Mouse (Mus musculus) intestine, embryonic 14.5 days (tissue): Measurements from ENCODE around the gene Wrap53. TPM values are rescaled to one million over a fixed set of nuclear protein-coding genes. Genes with fewer than 3 reads are reported as not detected.

ENCODE experiments used
- ATAC-seq: fragments of 200-750 bp; cut with Nextera tagmentation; replicated peaks from 2 replicates; pipeline ENCODE4 v1.8.0; 2017; ENCODE audit warnings: low read depth, moderate number of reproducible peaks, moderate TSS enrichment, moderate library complexity; ENCODE audit not compliant: low FRiP score, low TSS enrichment
- DNase-seq: peaks from one replicate; pipeline ENCODE4 v3.0.0-alpha.2; 2018; ENCODE audit warnings: low spot score
- H3K27ac ChIP-seq: fragments of 300-500 bp; sonication (generic); 2 replicates; pipeline ENCODE4 v1.5.1; 2014; ENCODE audit warnings: low read depth, mild to moderate bottlenecking, control low read depth
- H3K27me3 ChIP-seq: fragments of 300-500 bp; sonication (generic); replicated peaks from 2 replicates; pipeline ENCODE4 v1.6.1; 2014; ENCODE audit warnings: low read length, control low read depth; ENCODE audit not compliant: control insufficient read depth, insufficient read depth
- H3K36me3 ChIP-seq: fragments of 300-500 bp; sonication (generic); 2 replicates; pipeline ENCODE4 v1.6.1; 2014; ENCODE audit warnings: low read length, control low read depth; ENCODE audit not compliant: control insufficient read depth, insufficient read depth
- H3K4me1 ChIP-seq: fragments of 300-500 bp; sonication (generic); replicated peaks from 2 replicates; pipeline ENCODE4 v1.6.1; 2014; ENCODE audit warnings: low read length, control low read depth, mixed read lengths; ENCODE audit not compliant: control insufficient read depth, insufficient read depth
- H3K4me2 ChIP-seq: fragments of 300-500 bp; sonication (generic); 2 replicates; pipeline ENCODE4 v1.6.1; 2014; ENCODE audit warnings: low read length
- H3K4me3 ChIP-seq: fragments of 300-500 bp; sonication (generic); 2 replicates; pipeline ENCODE4 v1.5.1; 2014; ENCODE audit warnings: low read depth, low read length, control low read depth, mixed read lengths
- H3K9ac ChIP-seq: fragments of 300-500 bp; sonication (generic); 2 replicates; pipeline ENCODE4 v1.6.1; 2014; ENCODE audit warnings: mild to moderate bottlenecking, low read length
- H3K9me3 ChIP-seq: fragments of 300-500 bp; sonication (generic); 2 replicates; pipeline ENCODE4 v1.6.1; 2016; ENCODE audit warnings: low read length, control low read depth; ENCODE audit not compliant: control insufficient read depth
- WGBS: fragments of 180-500 bp; shearing (Covaris S2); extraction: QIAGEN DNeasy Blood & Tissue Kit; methylation state at CpG from one replicate; pipeline ENCODE4 v1.1.7; 2014; 5-methylcytosine and 5-hydroxymethylcytosine counted together
- polyA plus RNA-seq: library from polyadenylated mRNA; unstranded; fragments of >200 nt; fragmentation: Nextera tagmentation; extraction: Ambion mirVana; gene quantifications from 2 replicates; pipeline ENCODE4 v1.2.1, GENCODE M21; 2014

The Wrap53 gene
- polyA plus RNA-seq, 1 experiment from 2014 or later, result 26.8 TPM

DNA sequence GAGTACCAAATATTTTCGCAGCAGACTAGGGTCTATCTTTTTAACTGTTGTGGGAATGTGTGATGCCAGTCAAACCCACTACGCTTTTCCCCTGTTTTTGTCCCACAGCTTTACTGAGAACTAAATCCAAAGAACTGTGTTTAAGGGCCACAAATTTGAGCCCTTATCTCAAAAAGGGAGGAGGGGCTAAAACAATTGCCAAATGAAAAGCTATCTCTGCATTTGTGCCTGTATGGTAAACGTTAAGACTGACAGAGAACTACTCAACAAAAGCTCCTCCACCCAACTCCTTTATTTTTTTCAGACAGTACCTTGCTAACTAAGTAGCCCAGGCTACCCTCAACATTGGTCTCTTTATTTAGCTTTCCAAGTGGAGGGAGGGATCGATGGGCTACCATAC is 12.7 kb upstream of the Wrap53 start:
- no peak overlapping the region for H3K4me3 ChIP-seq
- H3K4me2 ChIP-seq, result no peak overlapping the region
- DNase-seq, result no peak
- H3K27me3 ChIP-seq, result no peaks in the 10 kb centered on the region
- H3K4me1 ChIP-seq, result no peaks in the 10 kb centered on the region
- H3K9me3 ChIP-seq, result no peaks in the 10 kb centered on the region
- no peak overlapping the region for H3K9ac ChIP-seq
- no peak overlapping the region for H3K27ac ChIP-seq
- no peak for ATAC-seq
- peaks cover 60% of the 10 kb centered on the region for H3K36me3 ChIP-seq
- 93% methylated on average over 4 of the region's 4 CpGs for WGBS

DNA sequence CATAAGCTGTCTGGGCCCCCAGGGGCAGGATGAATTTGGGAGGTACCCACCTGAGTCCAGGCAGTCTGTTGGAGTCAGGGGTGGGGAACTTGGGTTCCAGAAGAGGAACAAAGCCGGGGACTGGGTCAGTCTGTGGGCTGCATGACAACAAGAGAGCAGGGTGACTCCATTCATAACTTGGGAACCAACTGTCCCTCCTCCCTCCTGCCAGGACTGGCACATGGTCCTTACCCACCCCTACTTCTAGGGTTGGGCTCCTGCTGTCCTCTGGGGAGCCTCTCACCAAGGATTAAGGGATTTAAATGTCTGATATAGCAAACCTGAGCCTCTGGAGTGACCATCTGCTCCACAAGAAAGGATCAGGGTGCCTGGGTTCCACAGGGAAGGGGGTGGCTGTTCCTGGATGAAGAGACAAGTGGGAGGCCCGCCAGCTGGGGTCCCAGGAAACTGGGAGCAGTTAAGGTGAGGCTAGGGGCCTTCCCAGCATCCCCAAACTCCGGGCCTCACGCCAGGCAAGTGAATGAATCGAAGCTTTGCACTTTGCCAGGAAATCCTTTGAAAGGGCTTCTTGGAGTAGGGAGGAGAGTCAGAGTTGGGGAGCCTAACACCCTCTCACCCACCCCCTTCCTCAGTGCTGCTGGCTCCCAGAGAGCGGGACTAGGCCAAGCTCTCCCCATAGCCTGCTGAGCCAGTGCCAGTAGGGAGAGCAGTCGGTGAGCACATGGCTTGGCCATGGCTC is 12.0 kb upstream of the Wrap53 start:
- H3K27ac ChIP-seq, result no peak overlapping the region
- H3K9ac ChIP-seq, result no peak overlapping the region
- no peak overlapping the region for H3K4me2 ChIP-seq
- H3K9me3 ChIP-seq, result no peaks in the 10 kb centered on the region
- 84% methylated on average over 7 of the region's 7 CpGs for WGBS
- H3K36me3 ChIP-seq, result peaks cover 68% of the 10 kb centered on the region
- DNase-seq (no peak), ATAC-seq (no peak)
- H3K4me3 ChIP-seq, result no peak overlapping the region
- H3K4me1 ChIP-seq, result no peaks in the 10 kb centered on the region
- H3K27me3 ChIP-seq, result no peaks in the 10 kb centered on the region

DNA sequence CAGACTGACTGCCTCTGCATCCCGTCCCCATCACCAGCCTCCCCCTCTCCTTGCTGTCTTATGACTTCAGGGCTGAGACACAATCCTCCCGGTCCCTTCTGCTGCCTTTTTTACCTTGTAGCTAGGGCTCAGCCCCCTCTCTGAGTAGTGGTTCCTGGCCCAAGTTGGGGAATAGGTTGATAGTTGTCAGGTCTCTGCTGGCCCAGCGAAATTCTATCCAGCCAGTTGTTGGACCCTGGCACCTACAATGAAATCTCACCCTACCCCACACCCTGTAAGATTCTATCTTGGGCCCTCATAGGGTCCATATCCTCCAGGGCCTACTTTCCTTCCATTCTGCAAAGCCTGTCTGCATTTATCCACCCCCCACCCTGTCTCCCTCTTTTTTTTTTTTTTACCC is 11.4 kb upstream of the Wrap53 start:
- Histone ChIP-seq H3K36me3 (peaks cover 74% of the 10 kb centered on the region), H3K9ac (no peak overlapping the region)

DNA sequence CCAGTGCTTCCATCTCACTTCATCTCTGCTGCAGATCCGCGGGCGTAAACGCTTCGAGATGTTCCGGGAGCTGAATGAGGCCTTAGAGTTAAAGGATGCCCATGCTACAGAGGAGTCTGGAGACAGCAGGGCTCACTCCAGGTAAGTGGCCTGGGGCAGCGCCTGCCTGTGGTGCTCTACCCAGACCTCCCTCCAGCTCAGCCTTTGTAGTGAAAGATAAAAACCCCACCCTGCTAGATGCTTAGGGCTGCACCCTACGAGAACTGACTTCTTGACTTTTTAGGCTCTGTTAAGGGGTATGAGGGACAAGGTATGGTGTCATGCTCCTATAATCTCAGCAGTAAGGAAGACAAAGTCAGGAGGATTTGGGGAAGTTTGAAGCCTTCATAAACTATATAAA is 10.6 kb upstream of the Wrap53 start:
- Histone ChIP-seq H3K4me1 (no peaks in the 10 kb centered on the region), H3K27me3 (no peaks in the 10 kb centered on the region), H3K36me3 (peaks cover 74% of the 10 kb centered on the region), H3K4me2 (no peak overlapping the region), H3K9me3 (no peaks in the 10 kb centered on the region), H3K9ac (no peak overlapping the region), H3K4me3 (no peak overlapping the region), H3K27ac (no peak overlapping the region)
- no peak for ATAC-seq
- 94% methylated on average over 8 of the region's 8 CpGs for WGBS
- no peak for DNase-seq

More for the DNA sequence above, 11.4 kb upstream of the Wrap53 start:
- Histone ChIP-seq H3K27ac (no peak overlapping the region), H3K4me3 (no peak overlapping the region), H3K9me3 (no peaks in the 10 kb centered on the region), H3K4me2 (no peak overlapping the region), H3K27me3 (no peaks in the 10 kb centered on the region), H3K4me1 (no peaks in the 10 kb centered on the region)
- no peak for ATAC-seq
- no peak for DNase-seq
- WGBS, result 92% methylated on average over 3 of the region's 3 CpGs

DNA sequence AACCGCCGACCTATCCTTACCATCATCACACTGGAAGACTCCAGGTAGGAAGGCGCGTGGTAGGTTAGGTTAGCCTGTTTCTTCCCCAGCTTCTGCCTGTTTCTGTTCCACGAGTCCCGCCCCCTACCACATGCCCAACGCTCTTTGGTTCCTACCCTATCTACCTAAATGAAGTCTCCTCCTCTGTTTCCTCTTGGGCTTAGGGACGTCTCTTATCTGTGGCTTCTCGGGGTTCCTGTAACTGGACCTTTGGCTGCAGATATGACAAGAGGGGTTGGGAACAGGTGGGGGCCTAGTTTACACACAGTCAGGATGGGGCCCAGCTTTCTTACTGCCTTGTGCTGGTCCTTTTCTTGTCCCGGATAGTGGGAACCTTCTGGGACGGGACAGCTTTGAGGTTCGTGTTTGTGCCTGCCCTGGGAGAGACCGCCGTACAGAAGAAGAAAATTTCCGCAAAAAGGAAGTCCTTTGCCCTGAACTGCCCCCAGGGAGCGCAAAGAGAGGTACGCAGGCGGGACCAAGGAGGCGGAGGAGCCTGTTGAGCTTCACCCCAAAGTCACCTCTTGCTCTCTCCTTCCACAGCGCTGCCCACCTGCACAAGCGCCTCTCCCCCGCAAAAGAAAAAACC is 9.3 kb upstream of the Wrap53 start:
- Histone ChIP-seq H3K4me3 (no peak overlapping the region), H3K9me3 (no peaks in the 10 kb centered on the region), H3K27me3 (no peaks in the 10 kb centered on the region), H3K27ac (no peak overlapping the region), H3K4me1 (no peaks in the 10 kb centered on the region), H3K4me2 (no peak overlapping the region), H3K36me3 (peaks cover 70% of the 10 kb centered on the region), H3K9ac (no peak overlapping the region)
- ATAC-seq, result no peak
- DNase-seq, result no peak
- WGBS, result 91% methylated on average over 22 of the region's 22 CpGs

DNA sequence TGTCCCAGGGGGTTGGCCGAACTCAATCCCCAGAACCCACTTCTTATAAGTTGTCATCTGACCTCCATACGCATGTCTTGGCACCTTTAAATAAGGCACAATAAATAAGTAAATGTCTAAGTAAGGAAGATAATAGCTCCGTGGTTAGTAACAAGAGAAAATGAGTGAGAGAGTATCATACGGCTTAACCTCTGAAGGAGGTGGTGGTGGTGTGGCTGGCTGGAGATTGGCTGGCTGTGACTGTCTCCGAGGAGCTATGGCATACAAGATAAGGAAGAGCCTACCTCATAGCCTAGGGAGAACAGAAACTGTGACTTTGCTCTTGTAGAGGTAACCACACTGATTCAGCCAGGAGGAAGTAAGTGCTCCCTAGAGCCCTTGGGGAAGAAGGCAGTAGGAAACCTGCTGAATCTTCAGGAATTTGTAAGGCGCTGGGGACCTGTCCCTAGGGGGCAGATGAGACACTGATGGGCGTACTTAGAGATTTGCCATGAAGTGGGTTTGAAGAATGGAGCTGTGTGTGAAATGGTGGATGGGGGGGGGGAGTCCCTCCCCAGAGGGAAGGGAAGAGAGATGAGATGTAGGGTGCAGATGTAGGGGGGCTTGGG is 5.8 kb upstream of the Wrap53 start:
- H3K9ac ChIP-seq, result no peak overlapping the region
- 81% methylated on average over 7 of the region's 7 CpGs for WGBS
- peaks cover 44% of the 10 kb centered on the region for H3K36me3 ChIP-seq
- H3K27ac ChIP-seq, result no peak overlapping the region
- H3K4me3 ChIP-seq, result no peak overlapping the region
- H3K9me3 ChIP-seq, result no peaks in the 10 kb centered on the region
- H3K27me3 ChIP-seq, result no peaks in the 10 kb centered on the region
- H3K4me1 ChIP-seq, result peaks cover 6% of the 10 kb centered on the region; the same call in 1 of the 2 replicates
- no peak overlapping the region for H3K4me2 ChIP-seq
- DNase-seq (no peak), ATAC-seq (no peak)

DNA sequence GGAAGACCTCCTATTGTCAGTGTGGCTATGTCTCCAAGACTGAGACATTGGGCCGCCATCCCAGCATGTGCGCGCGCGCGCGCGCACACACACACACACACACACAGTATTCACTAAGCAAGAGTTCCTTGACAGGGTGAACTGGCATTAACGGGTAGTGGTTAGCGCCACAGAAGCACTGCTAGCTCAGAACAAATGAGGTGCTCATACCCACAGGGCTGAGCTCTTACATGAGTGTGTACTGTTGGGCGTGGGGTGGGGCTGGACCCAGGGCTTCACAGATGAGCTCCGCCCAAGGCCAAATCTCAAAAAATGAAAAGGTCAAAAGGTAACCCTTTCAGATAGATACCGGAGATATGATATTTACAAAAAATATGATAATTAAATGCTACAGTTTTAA is 4.9 kb upstream of the Wrap53 start:
- no peaks in the 10 kb centered on the region for H3K27me3 ChIP-seq
- no peak overlapping the region for H3K4me2 ChIP-seq
- H3K36me3 ChIP-seq, result peaks cover 35% of the 10 kb centered on the region
- peaks cover 6% of the 10 kb centered on the region; the same call in 1 of the 2 replicates for H3K4me1 ChIP-seq
- no peak for ATAC-seq
- 95% methylated on average over 13 of the region's 13 CpGs for WGBS
- H3K9me3 ChIP-seq, result no peaks in the 10 kb centered on the region
- H3K9ac ChIP-seq, result no peak overlapping the region
- H3K27ac ChIP-seq, result no peak overlapping the region
- no peak overlapping the region for H3K4me3 ChIP-seq
- no peak for DNase-seq

DNA sequence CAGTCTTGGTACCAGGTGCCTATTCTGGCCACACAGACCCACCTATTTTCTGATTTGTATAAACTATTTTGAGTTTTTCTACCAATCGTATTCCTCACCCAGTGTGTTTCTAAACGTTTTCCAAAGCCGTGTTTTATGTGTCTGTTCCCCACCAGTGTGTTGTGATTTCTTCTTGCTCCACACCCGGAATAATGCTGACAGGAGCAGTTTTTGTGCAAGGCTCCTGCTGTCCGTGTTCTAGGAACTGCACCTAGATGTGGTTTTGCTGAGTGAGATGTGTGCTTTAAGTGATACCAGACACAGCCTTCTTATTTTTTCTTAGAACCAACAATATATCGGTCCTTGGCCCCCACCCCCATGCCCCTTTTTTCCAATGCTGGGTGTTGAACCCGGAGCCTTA is 4.0 kb upstream of the Wrap53 start:
- no peak for ATAC-seq
- 81% methylated on average over 7 of the region's 7 CpGs for WGBS
- Histone ChIP-seq H3K36me3 (peaks cover 26% of the 10 kb centered on the region), H3K4me1 (peaks cover 6% of the 10 kb centered on the region; the same call in 1 of the 2 replicates), H3K4me3 (no peak overlapping the region), H3K4me2 (no peak overlapping the region), H3K27me3 (no peaks in the 10 kb centered on the region), H3K27ac (no peak overlapping the region), H3K9ac (no peak overlapping the region), H3K9me3 (no peaks in the 10 kb centered on the region)
- no peak for DNase-seq
